Mouse (Mus musculus): ENCODE results near the gene Pdzrn3. TPM values are rescaled to one million over a fixed set of nuclear protein-coding genes. Genes with fewer than 3 reads are reported as not detected.

The Pdzrn3 gene
- polyA plus RNA-seq, 1 experiment, result 13.8 TPM

- no peak overlapping the region for H3K4me2 ChIP-seq (ENCODE audit: low read depth)
- no peak for TF ChIP-seq USF1 (IDR thresholded peaks at IDR 0.05; ENCODE audit: low read depth)
- TF ChIP-seq MYOD1 (IDR thresholded peaks at IDR 0.05; ENCODE audit: control insufficient read depth in 1 of 3, insufficient read length in 2 of 3, low read depth in 2 of 3), result no peak
- peak in 1 of 3 experiments; percentile 11 for TF ChIP-seq MYOG (IDR thresholded peaks at IDR 0.05; ENCODE audit: control insufficient read depth in 1 of 3, insufficient read depth in 1 of 3, insufficient read length in 2 of 3, low read depth in 2 of 3)
- no peak for TF ChIP-seq POLR2A (IDR thresholded peaks at IDR 0.05; ENCODE audit: insufficient read length, low read depth)
- no peak for TF ChIP-seq CEBPB (IDR thresholded peaks at IDR 0.05; ENCODE audit: insufficient read depth, poor library complexity, severe bottlenecking)
- TF ChIP-seq REST (IDR thresholded peaks at IDR 0.05; ENCODE audit: insufficient read depth, insufficient read length), result no peak
- no peak for TF ChIP-seq TCF12 (IDR thresholded peaks at IDR 0.05; ENCODE audit: insufficient read depth, poor library complexity, severe bottlenecking)
- TF ChIP-seq MAX (IDR thresholded peaks at IDR 0.05; ENCODE audit: low read depth), result no peak
- TF ChIP-seq E2F4 (IDR thresholded peaks at IDR 0.05; ENCODE audit: insufficient read depth), result no peak
- H3ac ChIP-seq (ENCODE audit: control insufficient read depth, insufficient read length), result no peak overlapping the region
- peaks cover 26% of the 10 kb centered on the region for H3K79me2 ChIP-seq (ENCODE audit: control insufficient read depth, insufficient read depth)
- H3K27me3 ChIP-seq (ENCODE audit: control insufficient read depth, insufficient read depth, insufficient read length), result no peaks in the 10 kb centered on the region
- no peak overlapping the region for H3K4me3 ChIP-seq
- no peaks in the 10 kb centered on the region for H3K36me3 ChIP-seq (ENCODE audit: control insufficient read depth, insufficient read depth)
Measured at GRCm38 (mm10) chr6:101325842-101326639, 51.7 kb downstream of the Pdzrn3 start.

GRCm38 (mm10) chr6:101322580-101322979, 55.1 kb downstream of the Pdzrn3 start:
- no peak overlapping the region for H3K4me3 ChIP-seq
- H3K27me3 ChIP-seq (ENCODE audit: control insufficient read depth, insufficient read depth, insufficient read length), result no peaks in the 10 kb centered on the region
- peaks cover 28% of the 10 kb centered on the region for H3K79me2 ChIP-seq (ENCODE audit: control insufficient read depth, insufficient read depth)
- no peak overlapping the region for H3K4me2 ChIP-seq (ENCODE audit: low read depth)
- H3K36me3 ChIP-seq (ENCODE audit: control insufficient read depth, insufficient read depth), result no peaks in the 10 kb centered on the region
- TF ChIP-seq CEBPB (IDR thresholded peaks at IDR 0.05; ENCODE audit: insufficient read depth, poor library complexity, severe bottlenecking) (no peak), REST (IDR thresholded peaks at IDR 0.05; ENCODE audit: insufficient read depth, insufficient read length) (no peak), TCF3 (IDR thresholded peaks at IDR 0.05; ENCODE audit: insufficient read length, low read depth) (no peak), E2F4 (IDR thresholded peaks at IDR 0.05; ENCODE audit: insufficient read depth) (no peak), TCF12 (IDR thresholded peaks at IDR 0.05; ENCODE audit: insufficient read depth, poor library complexity, severe bottlenecking) (no peak), POLR2AphosphoS2 (IDR thresholded peaks at IDR 0.05; ENCODE audit: insufficient read length, low read depth) (no peak), MYOG (IDR thresholded peaks at IDR 0.05; ENCODE audit: control insufficient read depth in 1 of 3, insufficient read depth in 1 of 3, insufficient read length in 2 of 3, low read depth in 2 of 3) (no peak), MYOD1 (IDR thresholded peaks at IDR 0.05; ENCODE audit: control insufficient read depth in 1 of 3, insufficient read length in 2 of 3, low read depth in 2 of 3) (no peak), USF1 (IDR thresholded peaks at IDR 0.05; ENCODE audit: low read depth) (no peak), MAX (IDR thresholded peaks at IDR 0.05; ENCODE audit: low read depth) (no peak)
- H3ac ChIP-seq (ENCODE audit: control insufficient read depth, insufficient read length), result no peak overlapping the region

GRCm38 (mm10) chr6:101320386-101320785, 57.3 kb downstream of the Pdzrn3 start:
- TF ChIP-seq E2F4 (IDR thresholded peaks at IDR 0.05; ENCODE audit: insufficient read depth) (no peak), MYOD1 (IDR thresholded peaks at IDR 0.05; ENCODE audit: control insufficient read depth in 1 of 3, insufficient read length in 2 of 3, low read depth in 2 of 3) (peak in 1 of 3 experiments; percentile 23), TCF3 (IDR thresholded peaks at IDR 0.05; ENCODE audit: insufficient read length, low read depth) (no peak)
- H3K4me2 ChIP-seq (ENCODE audit: low read depth), result peak overlapping the region; percentile 45
- H3K79me2 ChIP-seq (ENCODE audit: control insufficient read depth, insufficient read depth), result peaks cover 34% of the 10 kb centered on the region
- no peaks in the 10 kb centered on the region for H3K36me3 ChIP-seq (ENCODE audit: control insufficient read depth, insufficient read depth)
- no peaks in the 10 kb centered on the region for H3K27me3 ChIP-seq (ENCODE audit: control insufficient read depth, insufficient read depth, insufficient read length)
- H3ac ChIP-seq (ENCODE audit: control insufficient read depth, insufficient read length), result no peak overlapping the region
- no peak overlapping the region for H3K4me3 ChIP-seq

- peak overlapping the region; percentile 72 for H3K4me2 ChIP-seq (ENCODE audit: low read depth)
- no peaks in the 10 kb centered on the region for H3K27me3 ChIP-seq (ENCODE audit: control insufficient read depth, insufficient read depth, insufficient read length)
- peaks cover 35% of the 10 kb centered on the region for H3K79me2 ChIP-seq (ENCODE audit: control insufficient read depth, insufficient read depth)
- no peak overlapping the region for H3ac ChIP-seq (ENCODE audit: control insufficient read depth, insufficient read length)
- no peak overlapping the region for H3K4me3 ChIP-seq
- no peaks in the 10 kb centered on the region for H3K36me3 ChIP-seq (ENCODE audit: control insufficient read depth, insufficient read depth)
- no peak for TF ChIP-seq SRF (IDR thresholded peaks at IDR 0.05; ENCODE audit: control insufficient read depth, insufficient read length, low read depth)
- no peak for TF ChIP-seq TCF12 (IDR thresholded peaks at IDR 0.05; ENCODE audit: insufficient read depth, poor library complexity, severe bottlenecking)
- no peak for TF ChIP-seq MAX (IDR thresholded peaks at IDR 0.05; ENCODE audit: low read depth)
Measured at GRCm38 (mm10) chr6:101319374-101319967, 58.2 kb downstream of the Pdzrn3 start.

GRCm38 (mm10) chr6:101318530-101318929, 59.2 kb downstream of the Pdzrn3 start:
- no peak overlapping the region for H3ac ChIP-seq (ENCODE audit: control insufficient read depth, insufficient read length)
- H3K27me3 ChIP-seq (ENCODE audit: control insufficient read depth, insufficient read depth, insufficient read length), result no peaks in the 10 kb centered on the region
- no peaks in the 10 kb centered on the region for H3K36me3 ChIP-seq (ENCODE audit: control insufficient read depth, insufficient read depth)
- H3K4me2 ChIP-seq (ENCODE audit: low read depth), result peak overlapping the region; percentile 72
- H3K4me3 ChIP-seq, result no peak overlapping the region
- peaks cover 30% of the 10 kb centered on the region for H3K79me2 ChIP-seq (ENCODE audit: control insufficient read depth, insufficient read depth)
- TF ChIP-seq CEBPB (IDR thresholded peaks at IDR 0.05; ENCODE audit: insufficient read depth, poor library complexity, severe bottlenecking), result no peak
- peak; percentile 34 to 77 (median 65) for TF ChIP-seq MYOG (IDR thresholded peaks at IDR 0.05; ENCODE audit: control insufficient read depth in 1 of 3, insufficient read depth in 1 of 3, insufficient read length in 2 of 3, low read depth in 2 of 3)
- TF ChIP-seq POLR2A (IDR thresholded peaks at IDR 0.05; ENCODE audit: insufficient read length, low read depth), result no peak
- peak in 2 of 3 experiments; percentile 51 to 54 for TF ChIP-seq MYOD1 (IDR thresholded peaks at IDR 0.05; ENCODE audit: control insufficient read depth in 1 of 3, insufficient read length in 2 of 3, low read depth in 2 of 3)
- TF ChIP-seq SRF (IDR thresholded peaks at IDR 0.05; ENCODE audit: control insufficient read depth, insufficient read length, low read depth), result no peak
- TF ChIP-seq MAX (IDR thresholded peaks at IDR 0.05; ENCODE audit: low read depth), result no peak
- no peak for TF ChIP-seq E2F4 (IDR thresholded peaks at IDR 0.05; ENCODE audit: insufficient read depth)
- TF ChIP-seq USF1 (IDR thresholded peaks at IDR 0.05; ENCODE audit: low read depth), result no peak
- TF ChIP-seq REST (IDR thresholded peaks at IDR 0.05; ENCODE audit: insufficient read depth, insufficient read length), result no peak
- TF ChIP-seq POLR2AphosphoS2 (IDR thresholded peaks at IDR 0.05; ENCODE audit: insufficient read length, low read depth), result no peak
- peak; percentile 48 for TF ChIP-seq TCF12 (IDR thresholded peaks at IDR 0.05; ENCODE audit: insufficient read depth, poor library complexity, severe bottlenecking)
- TF ChIP-seq TCF3 (IDR thresholded peaks at IDR 0.05; ENCODE audit: insufficient read length, low read depth), result no peak
